Mouse (Mus musculus): ENCODE measurements at regions not wholly inside any gene's neighbourhood (a gene's known extent, or its start where the extent isn't known, plus 50 kb on each side); places are given as distances from the start of the nearest gene placed in this dataset.
A peak's percentile ranks its signal among the peaks of the same experiment; 100 is the strongest.

- peak; percentile 57 for DNase-seq (ENCODE audit: low read depth, low spot score)
These were observed 60.8 kb upstream of the Dnajc1 start for GRCm38 (mm10) chr2:18453426-18453825.

GRCm38 (mm10) chr2:18445809-18446208, 53.2 kb upstream of the Dnajc1 start:
- DNase-seq (ENCODE audit: low read depth, low spot score), result no peak
